Mouse (Mus musculus) embryonic facial prominence, embryonic 10.5 days (tissue): Measurements from ENCODE around the gene Kcnn3. TPM values are rescaled to one million over a fixed set of nuclear protein-coding genes. Genes with fewer than 3 reads are reported as not detected.
A peak's percentile ranks its signal among the peaks of the same experiment; 100 is the strongest.

Source experiments
- DNase-seq: peaks from one replicate; pipeline ENCODE4 v3.0.0-alpha.2; 2017; ENCODE audit warnings: low spot score
- H3K27ac ChIP-seq: fragments of 300-500 bp; sonication (generic); replicated peaks from 2 replicates; pipeline ENCODE4 v1.5.1; 2016; ENCODE audit warnings: mild to moderate bottlenecking
- H3K27me3 ChIP-seq: fragments of 300-500 bp; sonication (generic); replicated peaks from 2 replicates; pipeline ENCODE4 v1.6.1; 2016; ENCODE audit warnings: low read depth, mild to moderate bottlenecking; ENCODE audit not compliant: poor library complexity, severe bottlenecking
- H3K36me3 ChIP-seq: fragments of 300-500 bp; sonication (generic); replicated peaks from 2 replicates; pipeline ENCODE4 v1.6.1; 2016; ENCODE audit warnings: mild to moderate bottlenecking, moderate library complexity
- H3K4me1 ChIP-seq: fragments of 300-500 bp; sonication (generic); 2 replicates; pipeline ENCODE4 v1.6.1; 2016
- H3K4me3 ChIP-seq: fragments of 300-500 bp; sonication (generic); 2 replicates; pipeline ENCODE4 v1.5.1; 2016; ENCODE audit warnings: mild to moderate bottlenecking, moderate library complexity
- H3K9me3 ChIP-seq: fragments of 300-500 bp; sonication (generic); 2 replicates; pipeline ENCODE4 v1.6.1; 2016; ENCODE audit warnings: mild to moderate bottlenecking
- WGBS: fragments of 180-500 bp; shearing (Covaris S2); methylation state at CpG from one replicate; pipeline ENCODE4 v1.1.7; 2016; 5-methylcytosine and 5-hydroxymethylcytosine counted together
- polyA plus RNA-seq: library from polyadenylated mRNA; unstranded; fragments of >200 nt; fragmentation: Nextera tagmentation; extraction: Ambion mirVana; gene quantifications from 2 replicates; pipeline ENCODE4 v1.2.1, GENCODE M21; 2016

Kcnn3 gene
- polyA plus RNA-seq, 1 experiment from 2014 or later: 0.62 TPM

GRCm38 (mm10) chr3:89494630-89495029 is 25.3 kb upstream of the Kcnn3 start:
- DNase-seq: no peak
- no peaks in the 10 kb centered on the region for H3K36me3 ChIP-seq
- 87% methylated on average over 5 of the region's 5 CpGs for WGBS
- H3K27me3 ChIP-seq: no peaks in the 10 kb centered on the region
- no peak overlapping the region for H3K27ac ChIP-seq
- H3K9me3 ChIP-seq: 0 out of 2 replicates have a peak, but pooled peaks cover 3% of the 10 kb centered on the region
- peaks cover 11% of the 10 kb centered on the region for H3K4me1 ChIP-seq
- no peak overlapping the region for H3K4me3 ChIP-seq

- Histone ChIP-seq H3K9me3 (0 out of 2 replicates have a peak, but pooled peaks cover 3% of the 10 kb centered on the region), H3K27me3 (no peaks in the 10 kb centered on the region), H3K36me3 (no peaks in the 10 kb centered on the region), H3K27ac (no peak overlapping the region), H3K4me1 (peaks cover 11% of the 10 kb centered on the region), H3K4me3 (no peak overlapping the region)
- DNase-seq: no peak
- WGBS: 70% methylated on average over 3 of the region's 3 CpGs
Measured at GRCm38 (mm10) chr3:89496366-89496765, 23.6 kb upstream of the Kcnn3 start.

- H3K27me3 ChIP-seq: no peaks in the 10 kb centered on the region
- DNase-seq: no peak
- 46% methylated on average over 7 of the region's 7 CpGs for WGBS
- 0 out of 2 replicates have a peak, but pooled peaks cover 3% of the 10 kb centered on the region for H3K9me3 ChIP-seq
- 0 out of 2 replicates have a peak, but pooled peaks cover 5% of the 10 kb centered on the region for H3K4me1 ChIP-seq
- no peak overlapping the region for H3K4me3 ChIP-seq
- H3K27ac ChIP-seq: no peak overlapping the region
- no peaks in the 10 kb centered on the region for H3K36me3 ChIP-seq
Measured at GRCm38 (mm10) chr3:89499696-89500095, 20.3 kb upstream of the Kcnn3 start.

GRCm38 (mm10) chr3:89501486-89501885 is 18.5 kb upstream of the Kcnn3 start:
- Histone ChIP-seq H3K36me3 (no peaks in the 10 kb centered on the region), H3K4me3 (no peak overlapping the region), H3K9me3 (0 out of 2 replicates have a peak, but pooled peaks cover 3% of the 10 kb centered on the region), H3K27ac (no peak overlapping the region), H3K4me1 (peaks cover 8% of the 10 kb centered on the region), H3K27me3 (peaks cover 3% of the 10 kb centered on the region; the same call in 1 of the 2 replicates)
- DNase-seq: no peak

GRCm38 (mm10) chr3:89502551-89502950 is 17.4 kb upstream of the Kcnn3 start:
- H3K9me3 ChIP-seq: no peaks in the 10 kb centered on the region
- H3K27ac ChIP-seq: no peak overlapping the region
- H3K27me3 ChIP-seq: peaks cover 5% of the 10 kb centered on the region; the same call in 1 of the 2 replicates
- peaks cover 19% of the 10 kb centered on the region for H3K4me1 ChIP-seq
- no peak for DNase-seq
- no peaks in the 10 kb centered on the region for H3K36me3 ChIP-seq
- WGBS: 84% methylated on average over 7 of the region's 7 CpGs
- H3K4me3 ChIP-seq: no peak overlapping the region

- Histone ChIP-seq H3K27me3 (peaks cover 46% of the 10 kb centered on the region), H3K36me3 (no peaks in the 10 kb centered on the region), H3K4me3 (no peak overlapping the region), H3K9me3 (no peaks in the 10 kb centered on the region), H3K27ac (no peak overlapping the region), H3K4me1 (peaks cover 46% of the 10 kb centered on the region)
- 26% methylated on average over 9 of the region's 9 CpGs for WGBS
- DNase-seq: no peak
Measured at GRCm38 (mm10) chr3:89508041-89508440, 11.9 kb upstream of the Kcnn3 start.

GRCm38 (mm10) chr3:89510979-89511378 is 9.0 kb upstream of the Kcnn3 start:
- peak overlapping the region; percentile 8; the same call in 1 of the 2 replicates for H3K4me3 ChIP-seq
- WGBS: 26% methylated on average over 4 of the region's 4 CpGs
- H3K27ac ChIP-seq: no peak overlapping the region
- DNase-seq: peak; percentile 69
- H3K36me3 ChIP-seq: no peaks in the 10 kb centered on the region
- H3K27me3 ChIP-seq: peaks cover 46% of the 10 kb centered on the region
- peaks cover 43% of the 10 kb centered on the region for H3K4me1 ChIP-seq
- H3K9me3 ChIP-seq: no peaks in the 10 kb centered on the region

- WGBS: 19% methylated on average over 15 of the region's 15 CpGs
- no peak overlapping the region for H3K27ac ChIP-seq
- peaks cover 44% of the 10 kb centered on the region for H3K27me3 ChIP-seq
- H3K4me1 ChIP-seq: peaks cover 41% of the 10 kb centered on the region
- H3K36me3 ChIP-seq: no peaks in the 10 kb centered on the region
- H3K9me3 ChIP-seq: peaks cover 2% of the 10 kb centered on the region
- peak overlapping the region; percentile 8; the same call in 1 of the 2 replicates for H3K4me3 ChIP-seq
- peak; percentile 38 for DNase-seq
Measured at GRCm38 (mm10) chr3:89511400-89511799, 8.6 kb upstream of the Kcnn3 start.

GRCm38 (mm10) chr3:89512225-89512624 is 7.7 kb upstream of the Kcnn3 start:
- Histone ChIP-seq H3K27me3 (peaks cover 41% of the 10 kb centered on the region), H3K27ac (no peak overlapping the region), H3K4me3 (no peak overlapping the region), H3K4me1 (peaks cover 33% of the 10 kb centered on the region), H3K36me3 (no peaks in the 10 kb centered on the region), H3K9me3 (peaks cover 8% of the 10 kb centered on the region)
- peak; percentile 49 for DNase-seq
- 89% methylated on average over 2 of the region's 2 CpGs for WGBS

- no peak overlapping the region for H3K27ac ChIP-seq
- H3K9me3 ChIP-seq: peaks cover 8% of the 10 kb centered on the region
- H3K4me1 ChIP-seq: peaks cover 21% of the 10 kb centered on the region
- H3K36me3 ChIP-seq: no peaks in the 10 kb centered on the region
- no peak overlapping the region for H3K4me3 ChIP-seq
- DNase-seq: no peak
- 74% methylated on average over 11 of the region's 11 CpGs for WGBS
- peaks cover 39% of the 10 kb centered on the region for H3K27me3 ChIP-seq
Measured at GRCm38 (mm10) chr3:89515444-89515843, 4.5 kb upstream of the Kcnn3 start.

- Histone ChIP-seq H3K36me3 (no peaks in the 10 kb centered on the region), H3K27ac (no peak overlapping the region), H3K4me1 (peaks cover 25% of the 10 kb centered on the region), H3K27me3 (peaks cover 39% of the 10 kb centered on the region), H3K9me3 (peaks cover 8% of the 10 kb centered on the region), H3K4me3 (no peak overlapping the region)
- no peak for DNase-seq
- WGBS: 86% methylated on average over 5 of the region's 5 CpGs
Measured at GRCm38 (mm10) chr3:89516321-89516720, 3.6 kb upstream of the Kcnn3 start.

GRCm38 (mm10) chr3:89520618-89521502 is 896 bp downstream of the Kcnn3 start:
- H3K27ac ChIP-seq: peak overlapping the region; percentile 72
- peaks cover 41% of the 10 kb centered on the region for H3K4me1 ChIP-seq
- H3K36me3 ChIP-seq: no peaks in the 10 kb centered on the region
- DNase-seq: peak; percentile 34
- 5% methylated on average over 25 of the region's 25 CpGs for WGBS
- H3K27me3 ChIP-seq: peaks cover 58% of the 10 kb centered on the region
- H3K4me3 ChIP-seq: peak overlapping the region; percentile 63
- H3K9me3 ChIP-seq: peaks cover 8% of the 10 kb centered on the region

GRCm38 (mm10) chr3:89521503-89521854 is 1.5 kb downstream of the Kcnn3 start:
- H3K9me3 ChIP-seq: peaks cover 6% of the 10 kb centered on the region
- H3K27me3 ChIP-seq: peaks cover 58% of the 10 kb centered on the region
- no peak overlapping the region for H3K27ac ChIP-seq
- peaks cover 47% of the 10 kb centered on the region for H3K4me1 ChIP-seq
- WGBS: 11% methylated on average over 7 of the region's 7 CpGs
- H3K36me3 ChIP-seq: no peaks in the 10 kb centered on the region
- H3K4me3 ChIP-seq: peak overlapping the region; percentile 63
- no peak for DNase-seq
